Mouse (Mus musculus) mouse embryonic stem cell (cell line): ENCODE results near the gene Rlf.
"Not testable (repeated sequence)": the region's sequence is repeated elsewhere in the genome, so short reads cannot be mapped to it uniquely, and the experiment has no call there.

Experiments used
- in situ Hi-C, 2 experiments: fragments of 300-500 bp; cut with MboI; formaldehyde crosslinking; loops; 1 replicate in 1 of 2; 3 replicates in 1 of 2; pipeline ENCODE4 v1.14.3; 2019 to 2020; ENCODE audit warnings: low sequenced_read_pairs in 2 of 2, low pct_unique_long_range_greater_than_20kb in 1 of 2, mixed read lengths in 1 of 2; ENCODE audit not compliant: unreplicated experiment in 1 of 2

Gene Rlf

GRCm38 (mm10) chr4:121189341-121189740, 25.5 kb downstream of the Rlf start:
- in situ Hi-C loops: no loop called here

GRCm38 (mm10) chr4:121179669-121180068, 35.2 kb downstream of the Rlf start:
- in situ Hi-C loops: no loop called here

- in situ Hi-C loops: no loop called here
Measured at GRCm38 (mm10) chr4:121167656-121168055, 47.2 kb downstream of the Rlf start.

- in situ Hi-C loops: not testable (repeated sequence)
Measured at GRCm38 (mm10) chr4:121166697-121167096, 48.2 kb downstream of the Rlf start.

- in situ Hi-C loops: no loop called here
Measured at GRCm38 (mm10) chr4:121163501-121164030, 51.3 kb downstream of the Rlf start.

GRCm38 (mm10) chr4:121109126-121109525, 105.8 kb downstream of the Rlf start, which contains the start of gene Tmco2:
Gene Tmco2 (minus strand): TSS chr4:121109226.
- in situ Hi-C loops: no loop called here

GRCm38 (mm10) chr4:121103304-121103703, 111.6 kb downstream of the Rlf start:
- in situ Hi-C loops: no loop called here

- in situ Hi-C loops: no loop called here
Measured at GRCm38 (mm10) chr4:121097650-121098378, 117.1 kb downstream of the Rlf start, which contains the start of gene Zmpste24. Gene Zmpste24 (minus strand): TSS chr4:121098241.
